Mouse (Mus musculus): Measurements from ENCODE around the gene March5.

March5 gene

DNA sequence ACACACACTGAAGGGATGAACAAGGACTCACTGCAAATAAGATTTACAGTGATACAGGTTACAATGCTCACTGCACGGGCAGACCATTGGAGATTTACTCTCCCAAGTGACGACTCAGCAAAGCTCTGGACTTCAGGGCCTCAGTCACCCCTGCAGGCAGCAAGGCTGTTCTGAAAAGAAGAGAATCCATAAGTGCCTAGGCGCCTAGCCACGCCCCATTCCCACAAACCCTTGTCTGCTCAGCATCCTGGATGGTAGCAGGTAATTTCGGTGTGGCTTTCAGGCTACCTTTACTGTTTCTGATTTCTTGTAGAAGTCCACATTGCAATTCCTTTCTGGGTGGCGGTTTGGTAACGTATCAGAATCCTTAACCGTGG lies 56.2 kb downstream of the March5 start:
- DNase-seq (ENCODE audit: extremely low read depth, low read depth), result no peak

DNA sequence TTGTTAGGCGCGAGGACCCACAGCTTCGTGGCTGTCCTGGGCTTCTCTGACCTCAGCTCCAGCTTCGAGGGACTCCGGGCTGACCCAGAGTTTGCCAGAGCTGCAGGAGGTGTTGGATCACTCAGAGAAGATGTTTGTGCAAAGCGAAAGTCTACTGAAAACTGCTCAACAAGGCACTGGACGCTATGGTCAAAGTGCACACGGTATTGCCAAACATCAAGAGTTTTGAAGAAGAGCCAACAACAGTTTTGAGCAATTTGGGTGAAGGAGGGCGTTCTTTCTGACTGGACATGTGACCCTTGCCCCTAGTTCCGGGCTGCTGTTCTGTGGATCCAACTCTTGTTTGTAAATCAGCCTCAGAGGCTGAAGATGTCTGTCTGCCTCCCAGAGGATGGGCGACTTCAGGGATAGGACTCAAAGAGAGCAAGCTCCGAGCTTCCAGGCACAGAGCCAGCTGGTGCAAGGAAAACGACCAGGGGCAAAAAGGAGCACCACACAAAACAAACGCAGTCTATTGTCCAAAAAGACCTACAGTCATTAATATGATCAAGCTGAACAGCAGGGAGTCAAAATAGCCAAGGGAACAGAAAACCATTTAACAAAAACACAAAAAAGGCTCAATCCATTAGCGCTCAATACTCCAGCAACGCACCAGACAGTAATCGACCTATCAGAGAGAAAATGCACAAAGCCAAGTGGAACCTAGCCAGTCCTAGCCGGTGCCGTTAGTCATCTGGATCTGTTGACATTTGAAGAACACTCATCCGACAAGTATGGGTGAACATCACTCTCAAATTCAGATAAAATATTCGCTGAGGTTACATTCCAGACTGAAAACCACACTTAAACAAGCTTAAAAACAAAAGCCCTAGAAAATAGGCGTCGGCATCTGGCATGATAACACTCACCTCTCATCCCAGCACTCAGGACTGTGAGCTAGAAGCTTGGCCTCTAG lies 56.9 kb downstream of the March5 start:
- no peak for DNase-seq (ENCODE audit: extremely low read depth, low read depth)

GRCm38 (mm10) chr19:37265333-37266103 lies 58.2 kb downstream of the March5 start:
- DNase-seq (ENCODE audit: extremely low read depth, low read depth), result peak; percentile 48

- DNase-seq (ENCODE audit: extremely low read depth, low read depth), result no peak
Observed at GRCm38 (mm10) chr19:37269106-37269505, 61.8 kb downstream of the March5 start.

Measured in MEL-GATA-1-ER (cell line).